12 mouse cellular contexts compared by ENCODE assay signal in the genomic region with DNA sequence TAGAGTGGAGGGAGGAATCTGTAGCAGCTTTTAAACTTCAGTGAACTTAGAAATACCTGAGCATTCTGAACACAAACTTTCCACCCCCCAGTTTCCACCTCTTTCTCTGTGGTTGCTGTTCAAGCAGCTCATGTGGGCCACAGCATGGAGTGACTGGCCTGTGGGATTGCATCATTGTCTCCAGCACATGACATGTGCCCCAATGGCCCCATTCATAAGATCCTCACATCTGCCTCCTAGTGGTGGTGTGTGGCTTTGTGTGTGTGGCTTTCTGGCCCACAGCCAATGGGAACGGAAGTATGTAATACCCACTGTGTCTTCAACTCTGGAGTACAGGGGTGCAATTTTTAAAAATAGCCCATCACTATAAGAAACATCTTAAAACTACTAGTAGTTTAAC.
DNase-seq lines count a peak whose midpoint lies in the region; ATAC-seq and TF ChIP-seq lines count a peak whose summit lies in the region.
"Had no signal": no experiment of that assay in that cellular context is flagged by ENCODE, and none has a peak within 500 bp of the region (broad histone marks: within the 10 kb centered on the region; RNA-seq: fewer than 3 reads in every experiment).

No protein-coding gene starts in this region.

- H3K27me3 ChIP-seq in E14TG2a.4 (ENCODE audit: insufficient read depth, low read length): peaks cover 9% of the 10 kb centered on the region
- H3K27me3 ChIP-seq: hindbrain, embryonic 15.5 days had no signal

- DNase-seq in gastrocnemius, postnatal 10 days: peak; percentile 16
- DNase-seq in gastrocnemius, postnatal 36 days: no peak
- peak; percentile 20 to 21 for DNase-seq in layer of hippocampus, postnatal 10 days (ENCODE audit: low spot score in 2 of 2)
- DNase-seq in layer of hippocampus, adult 11-12 months (ENCODE audit: low spot score): no peak
- no peak for DNase-seq in layer of hippocampus, postnatal 36 days
- DNase-seq: gastrocnemius, postnatal 25 days had no signal

- no peaks in the 10 kb centered on the region for H3K9me3 ChIP-seq in E14TG2a.4 (ENCODE audit: low read length)
- H3K9me3 ChIP-seq: hindbrain, embryonic 15.5 days had no signal

- peak; percentile 20 for TF ChIP-seq CTCF in E14TG2a.4 (conservative IDR thresholded peaks at IDR 0.05; ENCODE audit: low read length)

- H3K36me3 ChIP-seq in E14TG2a.4 (ENCODE audit: insufficient read depth, low read length): no peaks in the 10 kb centered on the region
- H3K36me3 ChIP-seq: G1E; hindbrain, embryonic 15.5 days had no signal

- H3K4me3 ChIP-seq in E14TG2a.4 (replicated peaks; ENCODE audit: low read length): no peak overlapping the region
- H3K4me3 ChIP-seq: erythroblast, embryonic 14.5 days; hindbrain, embryonic 15.5 days had no signal

- peak; percentile 58 for ATAC-seq in granulocyte monocyte progenitor cell, adult 5-6 weeks (replicated peaks; ENCODE audit: poor library complexity, severe bottlenecking)
- ATAC-seq in megakaryocyte, adult 5-6 weeks (ENCODE audit: poor library complexity, severe bottlenecking): no peak

- intact Hi-C loops in gastrocnemius, postnatal 36 days (cut with DNase I): no loop called here

- H3K4me1 ChIP-seq in E14TG2a.4 (replicated peaks; ENCODE audit: low read depth, low read length): no peaks in the 10 kb centered on the region
- H3K4me1 ChIP-seq: hindbrain, embryonic 15.5 days had no signal

Comparison
In these comparisons a context has a peak if more than half of its experiments do, and no peak if none do; other contexts are left out.
1. DNase-seq: peak in gastrocnemius, postnatal 10 days (single experiment) and layer of hippocampus, postnatal 10 days (2 of 2); none in gastrocnemius, postnatal 36 days (0 of 2), layer of hippocampus, adult 11-12 months (single experiment) and layer of hippocampus, postnatal 36 days (0 of 2).